In genomic region chrX:133618222-133618621, GRCm38 (mm10) we compare ENCODE assay signal across 25 mouse cellular contexts.
"Had no signal": no experiment of that assay in that cellular context is flagged by ENCODE, and none has a peak within 500 bp of the region (broad histone marks: within the 10 kb centered on the region; RNA-seq: fewer than 3 reads in every experiment).

No protein-coding gene starts in this region.

- H3K9ac ChIP-seq: embryonic facial prominence, embryonic 12.5 days; embryonic facial prominence, embryonic 13.5 days; embryonic facial prominence, embryonic 15.5 days; forebrain, embryonic 12.5 days; forebrain, embryonic 13.5 days; forebrain, embryonic 15.5 days; forebrain, postnatal 0 days had no signal

- H3K4me3 ChIP-seq: embryonic facial prominence, embryonic 10.5 days; embryonic facial prominence, embryonic 12.5 days; embryonic facial prominence, embryonic 13.5 days; embryonic facial prominence, embryonic 15.5 days; erythroblast, embryonic 14.5 days; forebrain, embryonic 10.5 days; forebrain, embryonic 12.5 days; forebrain, embryonic 13.5 days; forebrain, embryonic 15.5 days; gastrocnemius, adult 2 months; heart, adult 2 months had no signal

- H3K4me1 ChIP-seq: embryonic facial prominence, embryonic 10.5 days; embryonic facial prominence, embryonic 12.5 days; embryonic facial prominence, embryonic 13.5 days; embryonic facial prominence, embryonic 15.5 days; forebrain, embryonic 10.5 days; forebrain, embryonic 12.5 days; forebrain, embryonic 13.5 days; forebrain, embryonic 15.5 days had no signal

- DNase-seq: cerebellum, adult 9-10 months; cerebellum, adult 9-11 months; cerebellum, postnatal 10 days; cerebellum, postnatal 14 days; cerebellum, postnatal 25 days; cerebellum, postnatal 36 days; embryo, embryonic 11 days; forebrain, postnatal 0 days; gastrocnemius, adult 2 months; gastrocnemius, postnatal 10 days; gastrocnemius, postnatal 14 days; gastrocnemius, postnatal 25 days; gastrocnemius, postnatal 36 days; heart, adult 11 months; heart, adult 18-20 months; heart, adult 2 months had no signal

- H3K27ac ChIP-seq: embryonic facial prominence, embryonic 10.5 days; embryonic facial prominence, embryonic 12.5 days; embryonic facial prominence, embryonic 13.5 days; embryonic facial prominence, embryonic 15.5 days; forebrain, embryonic 10.5 days; forebrain, embryonic 12.5 days; forebrain, embryonic 13.5 days; forebrain, embryonic 15.5 days; gastrocnemius, adult 2 months; heart, adult 2 months had no signal

- H3K27me3 ChIP-seq: embryonic facial prominence, embryonic 12.5 days; embryonic facial prominence, embryonic 13.5 days; embryonic facial prominence, embryonic 15.5 days; forebrain, embryonic 12.5 days; forebrain, embryonic 13.5 days; forebrain, embryonic 15.5 days had no signal

- H3K9me3 ChIP-seq: embryonic facial prominence, embryonic 10.5 days; embryonic facial prominence, embryonic 12.5 days; embryonic facial prominence, embryonic 13.5 days; embryonic facial prominence, embryonic 15.5 days; forebrain, embryonic 10.5 days; forebrain, embryonic 12.5 days; forebrain, embryonic 13.5 days; forebrain, embryonic 15.5 days had no signal

- H3K36me3 ChIP-seq: embryonic facial prominence, embryonic 10.5 days; embryonic facial prominence, embryonic 12.5 days; embryonic facial prominence, embryonic 13.5 days; embryonic facial prominence, embryonic 15.5 days; forebrain, embryonic 12.5 days; forebrain, embryonic 15.5 days had no signal
